Mouse (Mus musculus): ENCODE results near the gene Rnf212b. TPM values are rescaled to one million over a fixed set of nuclear protein-coding genes. Genes with fewer than 3 reads are reported as not detected.

Rnf212b gene
- total and polyA plus RNA-seq, 2 experiments from 2014 or later: 0.15 TPM; not detected in 1

DNA sequence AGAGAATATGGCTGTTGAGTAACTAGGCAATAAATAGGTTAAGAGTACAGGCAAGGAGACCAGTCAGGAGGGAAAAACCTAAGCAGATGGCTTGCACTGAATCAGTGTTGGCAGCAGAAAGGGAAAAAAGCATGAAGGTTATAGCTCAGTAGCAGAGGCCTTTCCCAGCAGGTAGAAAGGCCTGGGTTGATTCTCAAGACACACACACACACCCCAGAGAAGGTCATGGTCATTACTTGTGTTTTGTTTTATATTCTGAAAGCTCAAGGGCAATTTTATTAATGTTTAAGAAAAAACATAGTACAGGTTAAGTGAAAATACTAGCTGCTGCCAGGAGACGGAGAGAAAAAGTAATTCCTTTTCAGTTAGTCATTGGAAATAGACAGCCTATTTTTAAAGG is 9.8 kb downstream of the Rnf212b start:
- Histone ChIP-seq H3K4me2 (ENCODE audit: low read depth, low read length) (no peak overlapping the region), H3K9ac (replicated peaks; ENCODE audit: low read depth, low read length) (no peak overlapping the region), H3K4me3 (ENCODE audit: low read depth, low read length) (no peak overlapping the region), H3K27ac (ENCODE audit: low read depth) (no peak overlapping the region), H3K27me3 (ENCODE audit: control insufficient read depth, insufficient read depth, low read length) (no peaks in the 10 kb centered on the region), H3K9me3 (replicated peaks; ENCODE audit: control insufficient read depth, low read length) (no peaks in the 10 kb centered on the region), H3K4me1 (ENCODE audit: control insufficient read depth, insufficient read depth) (no peaks in the 10 kb centered on the region), H3K36me3 (replicated peaks; ENCODE audit: control insufficient read depth, insufficient read depth, low read length) (no peaks in the 10 kb centered on the region)
- TF ChIP-seq EP300 (IDR thresholded peaks at IDR 0.05; ENCODE audit: low read depth) (no peak), CTCF (IDR thresholded peaks at IDR 0.05; ENCODE audit: low read depth) (no peak)
- ATAC-seq (ENCODE audit: insufficient read depth, low read depth): no peak
- DNase-seq (ENCODE audit: low spot score): no peak
- 83% methylated on average over 1 of the region's 1 CpGs for WGBS

GRCm38 (mm10) chr14:54843461-54843860 is 29.5 kb downstream of the Rnf212b start:
- H3K36me3 ChIP-seq (replicated peaks; ENCODE audit: control insufficient read depth, insufficient read depth, low read length): no peaks in the 10 kb centered on the region
- H3K27ac ChIP-seq (ENCODE audit: low read depth): no peak overlapping the region
- DNase-seq (ENCODE audit: low spot score): peak; percentile 56
- WGBS: 4% methylated on average over 4 of the region's 4 CpGs
- H3K9me3 ChIP-seq (replicated peaks; ENCODE audit: control insufficient read depth, low read length): no peaks in the 10 kb centered on the region
- no peak overlapping the region for H3K4me2 ChIP-seq (ENCODE audit: low read depth, low read length)
- H3K9ac ChIP-seq (replicated peaks; ENCODE audit: low read depth, low read length): no peak overlapping the region
- no peaks in the 10 kb centered on the region for H3K27me3 ChIP-seq (ENCODE audit: control insufficient read depth, insufficient read depth, low read length)
- no peak for ATAC-seq (ENCODE audit: insufficient read depth, low read depth)
- peak; percentile 47 for TF ChIP-seq CTCF (IDR thresholded peaks at IDR 0.05; ENCODE audit: low read depth)
- no peak for TF ChIP-seq EP300 (IDR thresholded peaks at IDR 0.05; ENCODE audit: low read depth)
- H3K4me3 ChIP-seq (ENCODE audit: low read depth, low read length): no peak overlapping the region
- no peaks in the 10 kb centered on the region for H3K4me1 ChIP-seq (ENCODE audit: control insufficient read depth, insufficient read depth)

DNA sequence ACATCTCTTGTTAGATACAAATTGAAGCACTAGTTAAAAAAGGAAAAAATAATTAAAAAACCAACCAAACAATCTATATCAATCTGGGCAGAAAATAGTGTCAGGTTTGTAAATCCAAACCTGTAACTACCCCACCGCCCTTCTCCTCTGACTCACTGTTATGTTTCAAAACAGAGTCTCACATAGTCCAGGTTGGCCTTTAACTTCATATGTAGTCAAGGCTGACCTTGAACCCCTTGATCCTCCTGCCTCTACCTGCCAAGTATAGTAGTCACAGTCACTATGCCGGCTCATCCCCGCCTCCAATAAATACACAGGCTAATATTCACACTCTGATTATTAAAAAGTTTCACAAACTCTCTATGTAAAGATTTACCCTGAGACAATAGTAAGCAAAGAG is 41.8 kb downstream of the Rnf212b start:
- Histone ChIP-seq H3K9ac (replicated peaks; ENCODE audit: low read depth, low read length) (no peak overlapping the region), H3K4me1 (ENCODE audit: control insufficient read depth, insufficient read depth) (no peaks in the 10 kb centered on the region), H3K27ac (ENCODE audit: low read depth) (no peak overlapping the region), H3K27me3 (ENCODE audit: control insufficient read depth, insufficient read depth, low read length) (no peaks in the 10 kb centered on the region), H3K9me3 (replicated peaks; ENCODE audit: control insufficient read depth, low read length) (no peaks in the 10 kb centered on the region), H3K4me3 (ENCODE audit: low read depth, low read length) (no peak overlapping the region), H3K4me2 (ENCODE audit: low read depth, low read length) (no peak overlapping the region), H3K36me3 (replicated peaks; ENCODE audit: control insufficient read depth, insufficient read depth, low read length) (peaks cover 25% of the 10 kb centered on the region)
- ATAC-seq (ENCODE audit: insufficient read depth, low read depth): no peak
- WGBS: 93% methylated on average over 3 of the region's 3 CpGs
- no peak for TF ChIP-seq EP300 (IDR thresholded peaks at IDR 0.05; ENCODE audit: low read depth)
- TF ChIP-seq CTCF (IDR thresholded peaks at IDR 0.05; ENCODE audit: low read depth): no peak
- DNase-seq (ENCODE audit: low spot score): no peak

DNA sequence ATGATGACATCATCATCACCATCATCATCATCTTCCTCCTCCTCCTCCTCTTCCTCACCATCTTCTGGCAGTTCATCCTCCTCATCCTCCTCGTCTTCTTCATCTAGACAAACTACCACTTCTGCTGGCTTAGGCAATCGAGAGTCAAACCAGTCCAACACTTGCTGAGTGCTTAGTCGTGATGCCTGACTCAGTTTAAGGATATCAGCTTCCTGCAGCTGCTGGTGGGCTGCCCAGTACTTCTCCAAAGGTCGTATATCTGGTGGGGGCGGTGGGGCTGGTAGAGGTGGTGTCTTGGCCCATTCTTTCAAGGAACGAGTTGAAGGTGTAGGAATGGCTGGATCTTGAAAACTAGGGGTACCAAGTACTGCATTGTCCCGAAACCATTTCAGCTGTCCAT is 42.8 kb downstream of the Rnf212b start:
- no peak for ATAC-seq (ENCODE audit: insufficient read depth, low read depth)

DNA sequence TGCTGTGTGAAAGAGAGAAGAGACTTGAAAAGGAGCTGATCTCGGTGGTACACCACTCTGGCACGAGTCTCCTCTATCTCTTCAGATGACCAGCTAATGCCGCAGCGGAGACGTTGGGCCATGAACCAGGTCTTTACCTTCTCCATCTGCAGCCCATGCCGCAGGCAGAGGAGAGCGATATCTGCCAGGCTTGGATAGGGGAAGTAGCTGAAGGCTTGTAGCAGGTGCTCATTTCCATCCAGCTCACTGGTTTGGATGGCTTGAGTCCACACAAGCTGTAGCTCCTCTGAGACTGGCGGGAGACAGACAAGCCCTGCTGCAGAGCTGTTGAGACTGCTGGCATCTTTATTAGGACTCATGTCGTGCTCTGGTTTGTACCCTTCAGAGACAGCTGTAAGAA is 44.0 kb downstream of the Rnf212b start:
- Histone ChIP-seq H3K4me3 (ENCODE audit: low read depth, low read length) (no peak overlapping the region), H3K4me2 (ENCODE audit: low read depth, low read length) (no peak overlapping the region), H3K9me3 (replicated peaks; ENCODE audit: control insufficient read depth, low read length) (no peaks in the 10 kb centered on the region), H3K36me3 (replicated peaks; ENCODE audit: control insufficient read depth, insufficient read depth, low read length) (peaks cover 25% of the 10 kb centered on the region), H3K27me3 (ENCODE audit: control insufficient read depth, insufficient read depth, low read length) (no peaks in the 10 kb centered on the region), H3K27ac (ENCODE audit: low read depth) (no peak overlapping the region), H3K4me1 (ENCODE audit: control insufficient read depth, insufficient read depth) (no peaks in the 10 kb centered on the region), H3K9ac (replicated peaks; ENCODE audit: low read depth, low read length) (no peak overlapping the region)
- ATAC-seq (ENCODE audit: insufficient read depth, low read depth) (no peak), DNase-seq (ENCODE audit: low spot score) (no peak)
- WGBS: 85% methylated on average over 9 of the region's 9 CpGs
- TF ChIP-seq CTCF (IDR thresholded peaks at IDR 0.05; ENCODE audit: low read depth) (no peak), EP300 (IDR thresholded peaks at IDR 0.05; ENCODE audit: low read depth) (no peak)

More for the DNA sequence above, 42.8 kb downstream of the Rnf212b start:
- Histone ChIP-seq H3K36me3 (replicated peaks; ENCODE audit: control insufficient read depth, insufficient read depth, low read length) (peaks cover 25% of the 10 kb centered on the region), H3K4me1 (ENCODE audit: control insufficient read depth, insufficient read depth) (no peaks in the 10 kb centered on the region), H3K27ac (ENCODE audit: low read depth) (no peak overlapping the region), H3K9ac (replicated peaks; ENCODE audit: low read depth, low read length) (no peak overlapping the region), H3K4me2 (ENCODE audit: low read depth, low read length) (no peak overlapping the region), H3K27me3 (ENCODE audit: control insufficient read depth, insufficient read depth, low read length) (no peaks in the 10 kb centered on the region), H3K9me3 (replicated peaks; ENCODE audit: control insufficient read depth, low read length) (no peaks in the 10 kb centered on the region), H3K4me3 (ENCODE audit: low read depth, low read length) (no peak overlapping the region)
- DNase-seq (ENCODE audit: low spot score): no peak
- TF ChIP-seq CTCF (IDR thresholded peaks at IDR 0.05; ENCODE audit: low read depth) (no peak), EP300 (IDR thresholded peaks at IDR 0.05; ENCODE audit: low read depth) (no peak)
- WGBS: 78% methylated on average over 7 of the region's 7 CpGs

DNA sequence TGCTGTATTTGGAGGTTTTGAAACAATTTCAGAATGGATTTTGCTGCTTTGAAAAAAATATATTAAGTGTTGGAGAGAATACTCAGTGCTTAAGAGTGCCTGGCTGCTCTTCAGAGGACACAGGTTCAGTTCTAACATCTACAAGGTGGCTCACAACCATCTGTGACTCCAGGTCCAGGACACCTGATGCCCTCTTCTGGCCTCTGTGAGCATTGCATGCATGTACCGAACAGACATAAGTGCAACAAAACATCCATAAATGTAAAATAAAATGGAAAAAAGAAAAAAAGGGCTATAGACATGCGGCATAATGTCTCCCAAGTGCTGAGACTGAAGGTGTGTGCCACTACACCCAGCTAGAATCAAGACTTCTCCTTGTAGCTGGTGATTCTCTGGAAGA is 46.6 kb downstream of the Rnf212b start:
- DNase-seq (ENCODE audit: low spot score) (peak; percentile 37), ATAC-seq (ENCODE audit: insufficient read depth, low read depth) (no peak)
- no peak overlapping the region for H3K9ac ChIP-seq (replicated peaks; ENCODE audit: low read depth, low read length)
- TF ChIP-seq CTCF (IDR thresholded peaks at IDR 0.05; ENCODE audit: low read depth) (peak; percentile 73), EP300 (IDR thresholded peaks at IDR 0.05; ENCODE audit: low read depth) (no peak)
- no peaks in the 10 kb centered on the region; the same call in 1 of the 2 replicates for H3K4me1 ChIP-seq (ENCODE audit: control insufficient read depth, insufficient read depth)
- H3K36me3 ChIP-seq (replicated peaks; ENCODE audit: control insufficient read depth, insufficient read depth, low read length): peaks cover 19% of the 10 kb centered on the region
- no peak overlapping the region for H3K4me2 ChIP-seq (ENCODE audit: low read depth, low read length)
- 30% methylated on average over 2 of the region's 2 CpGs for WGBS
- no peak overlapping the region for H3K4me3 ChIP-seq (ENCODE audit: low read depth, low read length)
- H3K27me3 ChIP-seq (ENCODE audit: control insufficient read depth, insufficient read depth, low read length): no peaks in the 10 kb centered on the region
- no peak overlapping the region for H3K27ac ChIP-seq (ENCODE audit: low read depth)
- H3K9me3 ChIP-seq (replicated peaks; ENCODE audit: control insufficient read depth, low read length): no peaks in the 10 kb centered on the region
